Mouse (Mus musculus) yolk sac, embryonic 10.5 days (tissue): ENCODE results near the gene Cep104.

Source experiments
- DNase-seq: peaks from one replicate; pipeline ENCODE4 v3.0.0-alpha.2; 2017; ENCODE audit warnings: low spot score

Cep104 gene

GRCm38 (mm10) chr4:153993505-153993904 is 18.5 kb downstream of the Cep104 start:
- no peak for DNase-seq

- no peak for DNase-seq
These were observed 30.5 kb downstream of the Cep104 start for GRCm38 (mm10) chr4:154005488-154005887.

GRCm38 (mm10) chr4:154006264-154006663 is 31.3 kb downstream of the Cep104 start:
- no peak for DNase-seq

- DNase-seq, result no peak
These were observed 32.8 kb downstream of the Cep104 start for GRCm38 (mm10) chr4:154007759-154008158.

- DNase-seq, result no peak
These were observed 36.1 kb downstream of the Cep104 start for GRCm38 (mm10) chr4:154010907-154011645.

- DNase-seq, result peak; percentile 84
These were observed 36.7 kb downstream of the Cep104 start, which contains the start of gene Lrrc47 for GRCm38 (mm10) chr4:154011646-154012089. Lrrc47 (plus strand) TSS chr4:154011731.

GRCm38 (mm10) chr4:154012132-154012882 is 37.3 kb downstream of the Cep104 start:
- DNase-seq, result no peak

- no peak for DNase-seq
These were observed 40.5 kb downstream of the Cep104 start for GRCm38 (mm10) chr4:154015476-154015875.

GRCm38 (mm10) chr4:154019571-154019970 is 44.6 kb downstream of the Cep104 start:
- peak; percentile 35 for DNase-seq

- peak; percentile 8 for DNase-seq
These were observed 46.4 kb downstream of the Cep104 start for GRCm38 (mm10) chr4:154021432-154021831.

GRCm38 (mm10) chr4:154022407-154022806 is 47.4 kb downstream of the Cep104 start:
- no peak for DNase-seq

GRCm38 (mm10) chr4:154022844-154023243 is 47.9 kb downstream of the Cep104 start:
- DNase-seq, result no peak

GRCm38 (mm10) chr4:154023754-154024601 is 49.0 kb downstream of the Cep104 start:
- peak; percentile 84 for DNase-seq

GRCm38 (mm10) chr4:154024729-154025521 is 49.9 kb downstream of the Cep104 start:
- DNase-seq, result peak; percentile 27

- DNase-seq, result peak; percentile 94
These were observed 50.8 kb downstream of the Cep104 start, which contains the start of gene Smim1 for GRCm38 (mm10) chr4:154025641-154026440. Smim1 (minus strand) TSS chr4:154026230.

- DNase-seq, result no peak
These were observed 51.4 kb downstream of the Cep104 start for GRCm38 (mm10) chr4:154026441-154026761.

- no peak for DNase-seq
These were observed 53.1 kb downstream of the Cep104 start for GRCm38 (mm10) chr4:154028066-154028465.

GRCm38 (mm10) chr4:154028646-154029045 is 53.7 kb downstream of the Cep104 start:
- DNase-seq, result no peak

GRCm38 (mm10) chr4:154037123-154037522 is 62.1 kb downstream of the Cep104 start:
- no peak for DNase-seq

- DNase-seq, result no peak
These were observed 67.6 kb downstream of the Cep104 start, which contains the start of gene Ccdc27 for GRCm38 (mm10) chr4:154042577-154042976. Ccdc27 (minus strand) TSS chr4:154042677.
